Mouse (Mus musculus) testis, adult 2 months (tissue): Measurements from ENCODE around the gene 1700020N01Rik. TPM values are rescaled to one million over a fixed set of nuclear protein-coding genes. Genes with fewer than 3 reads are reported as not detected.

Source experiments
- H3K27ac ChIP-seq: fragments of 200-500 bp; 2 replicates; pipeline ENCODE4 v1.5.1; 2012; ENCODE audit warnings: low read depth, low read length; ENCODE audit not compliant: control insufficient read depth, insufficient read depth
- H3K27me3 ChIP-seq: fragments of 200-500 bp; 2 replicates; pipeline ENCODE4 v1.6.1; 2012; ENCODE audit warnings: mild to moderate bottlenecking, low read length, moderate library complexity; ENCODE audit not compliant: control insufficient read depth, insufficient read depth
- H3K36me3 ChIP-seq: fragments of 200-500 bp; 2 replicates; pipeline ENCODE4 v1.6.1; 2012; ENCODE audit warnings: mild to moderate bottlenecking, low read length; ENCODE audit not compliant: control insufficient read depth, insufficient read depth
- H3K4me1 ChIP-seq: fragments of 200-500 bp; 2 replicates; pipeline ENCODE4 v1.6.1; 2012; ENCODE audit warnings: low read length; ENCODE audit not compliant: control insufficient read depth, insufficient read depth
- H3K4me3 ChIP-seq: fragments of 200-500 bp; 2 replicates; pipeline ENCODE4 v1.5.1; 2012; ENCODE audit warnings: low read depth, mild to moderate bottlenecking, low read length, moderate library complexity, mixed read lengths; ENCODE audit not compliant: control insufficient read depth
- CTCF ChIP-seq: fragments of 200-500 bp; IDR thresholded peaks from 2 replicates; pipeline ENCODE4 v1.5.1; 2012; ENCODE audit warnings: low read depth, mild to moderate bottlenecking, inconsistent platforms, low read length, moderate library complexity; ENCODE audit not compliant: control insufficient read depth, insufficient read depth, insufficient replicate concordance
- POLR2A ChIP-seq: fragments of 200-500 bp; IDR thresholded peaks from 2 replicates; pipeline ENCODE4 v1.6.1; 2012; ENCODE audit warnings: low read depth, mild to moderate bottlenecking, inconsistent platforms, low read length, moderate library complexity; ENCODE audit not compliant: control insufficient read depth
- polyA plus RNA-seq: library from polyadenylated mRNA; depleted of rRNA; stranded (reverse); fragments of >200 nt; gene quantifications from 2 replicates; pipeline ENCODE4 v1.2.3, GENCODE M21; 2012; rRNA removed

The 1700020N01Rik gene
- polyA plus RNA-seq, 1 experiment, result 117 TPM

- no peak overlapping the region for H3K4me3 ChIP-seq
- TF ChIP-seq CTCF, result no peak
- TF ChIP-seq POLR2A, result no peak
- H3K27me3 ChIP-seq, result no peaks in the 10 kb centered on the region
- H3K27ac ChIP-seq, result no peak overlapping the region
- no peaks in the 10 kb centered on the region; the same call in none of the 2 replicates for H3K4me1 ChIP-seq
- H3K36me3 ChIP-seq, result no peaks in the 10 kb centered on the region
Measured at GRCm38 (mm10) chr10:21651388-21651787, 58.4 kb downstream of the 1700020N01Rik start.

GRCm38 (mm10) chr10:21652426-21653345 lies 59.7 kb downstream of the 1700020N01Rik start:
- no peaks in the 10 kb centered on the region; the same call in none of the 2 replicates for H3K4me1 ChIP-seq
- H3K27me3 ChIP-seq, result no peaks in the 10 kb centered on the region
- no peaks in the 10 kb centered on the region for H3K36me3 ChIP-seq
- H3K4me3 ChIP-seq, result no peak overlapping the region
- TF ChIP-seq CTCF (no peak), POLR2A (no peak)
- H3K27ac ChIP-seq, result no peak overlapping the region

GRCm38 (mm10) chr10:21653469-21653868 lies 60.5 kb downstream of the 1700020N01Rik start:
- Histone ChIP-seq H3K4me3 (no peak overlapping the region), H3K36me3 (no peaks in the 10 kb centered on the region), H3K27me3 (no peaks in the 10 kb centered on the region), H3K27ac (no peak overlapping the region), H3K4me1 (no peaks in the 10 kb centered on the region; the same call in none of the 2 replicates)
- TF ChIP-seq POLR2A (no peak), CTCF (no peak)

GRCm38 (mm10) chr10:21659576-21660246 lies 66.8 kb downstream of the 1700020N01Rik start:
- H3K27me3 ChIP-seq, result no peaks in the 10 kb centered on the region
- no peak overlapping the region for H3K4me3 ChIP-seq
- no peaks in the 10 kb centered on the region for H3K36me3 ChIP-seq
- no peaks in the 10 kb centered on the region for H3K4me1 ChIP-seq
- TF ChIP-seq POLR2A (no peak), CTCF (no peak)
- H3K27ac ChIP-seq, result no peak overlapping the region

- no peak for TF ChIP-seq CTCF
- no peak for TF ChIP-seq POLR2A
- no peaks in the 10 kb centered on the region for H3K36me3 ChIP-seq
- H3K27ac ChIP-seq, result no peak overlapping the region
- peaks cover 4% of the 10 kb centered on the region; the same call in 1 of the 2 replicates for H3K4me1 ChIP-seq
- peak overlapping the region; percentile 7 for H3K4me3 ChIP-seq
- H3K27me3 ChIP-seq, result no peaks in the 10 kb centered on the region
Measured at GRCm38 (mm10) chr10:21668976-21669375, 76.0 kb downstream of the 1700020N01Rik start.

- Histone ChIP-seq H3K4me3 (no peak overlapping the region), H3K27ac (no peak overlapping the region), H3K36me3 (no peaks in the 10 kb centered on the region), H3K4me1 (peaks cover 4% of the 10 kb centered on the region; the same call in 1 of the 2 replicates), H3K27me3 (no peaks in the 10 kb centered on the region)
- TF ChIP-seq CTCF, result no peak
- TF ChIP-seq POLR2A, result no peak
Measured at GRCm38 (mm10) chr10:21669750-21670161, 76.8 kb downstream of the 1700020N01Rik start.

- no peaks in the 10 kb centered on the region for H3K36me3 ChIP-seq
- peaks cover 4% of the 10 kb centered on the region; the same call in 1 of the 2 replicates for H3K4me1 ChIP-seq
- TF ChIP-seq CTCF (no peak), POLR2A (no peak)
- H3K27ac ChIP-seq, result no peak overlapping the region
- H3K4me3 ChIP-seq, result no peak overlapping the region
- no peaks in the 10 kb centered on the region for H3K27me3 ChIP-seq
Measured at GRCm38 (mm10) chr10:21670168-21670567, 77.2 kb downstream of the 1700020N01Rik start.

Other genes starting within 250 kb of the 1700020N01Rik start
- 1.8 and 2.2 TPM in 2 replicates for gene Aldh8a1, start 215.9 kb upstream of the 1700020N01Rik start, polyA plus RNA-seq